Mouse (Mus musculus) erythroblast, embryonic 14.5 days (primary cell): ENCODE results near the gene Arhgap15. TPM values are rescaled to one million over a fixed set of nuclear protein-coding genes. Genes with fewer than 3 reads are reported as not detected.

Source experiments
- H3K27me3 ChIP-seq: 2 replicates; pipeline ENCODE4 v1.6.1; 2012; ENCODE audit warnings: inconsistent platforms; ENCODE audit not compliant: control insufficient read depth
- H3K36me3 ChIP-seq: 2 replicates; pipeline ENCODE4 v1.6.1; 2012; ENCODE audit warnings: mild to moderate bottlenecking, inconsistent platforms; ENCODE audit not compliant: control insufficient read depth
- H3K4me1 ChIP-seq: 2 replicates; pipeline ENCODE4 v1.6.1; 2012; ENCODE audit warnings: inconsistent platforms; ENCODE audit not compliant: control insufficient read depth
- H3K4me3 ChIP-seq: replicated peaks from 2 replicates; pipeline ENCODE3; 2012; ENCODE audit warnings: moderate library complexity, mild to moderate bottlenecking, inconsistent platforms
- H3K9me3 ChIP-seq: 2 replicates; pipeline ENCODE4 v1.6.1; 2012; ENCODE audit warnings: low read length, inconsistent platforms, mixed read lengths; ENCODE audit not compliant: control insufficient read depth
- GATA1 ChIP-seq: IDR thresholded peaks from 2 replicates; pipeline ENCODE4 v1.6.1; 2012; ENCODE audit warnings: low read length, inconsistent platforms, mixed read lengths
- TAL1 ChIP-seq: IDR thresholded peaks from 3 replicates; pipeline ENCODE4 v1.6.1; 2012; ENCODE audit warnings: low read length, inconsistent platforms, mixed read lengths
- polyA plus RNA-seq: library from polyadenylated mRNA; stranded (reverse); fragments of >175 nt; gene quantifications from 2 replicates; pipeline ENCODE4 v1.2.3, GENCODE M21; 2012

The Arhgap15 gene
- polyA plus RNA-seq, 1 experiment = 0.02 TPM

GRCm38 (mm10) chr2:44148550-44149100 lies 400.0 kb downstream of the Arhgap15 start:
- Histone ChIP-seq H3K4me1 (no peaks in the 10 kb centered on the region), H3K4me3 (no peak overlapping the region), H3K27me3 (no peaks in the 10 kb centered on the region), H3K9me3 (no peaks in the 10 kb centered on the region), H3K36me3 (no peaks in the 10 kb centered on the region)
- no peak for TF ChIP-seq TAL1
- TF ChIP-seq GATA1 = no peak

- Histone ChIP-seq H3K9me3 (no peaks in the 10 kb centered on the region), H3K36me3 (no peaks in the 10 kb centered on the region)
Measured at GRCm38 (mm10) chr2:44152301-44152700, 403.7 kb downstream of the Arhgap15 start.

GRCm38 (mm10) chr2:44160358-44160757 lies 411.7 kb downstream of the Arhgap15 start:
- Histone ChIP-seq H3K36me3 (no peaks in the 10 kb centered on the region), H3K9me3 (no peaks in the 10 kb centered on the region), H3K27me3 (no peaks in the 10 kb centered on the region), H3K4me1 (no peaks in the 10 kb centered on the region), H3K4me3 (no peak overlapping the region)
- TF ChIP-seq GATA1 = no peak
- TF ChIP-seq TAL1 = no peak

More at GRCm38 (mm10) chr2:44152301-44152700, 403.7 kb downstream of the Arhgap15 start:
- Histone ChIP-seq H3K4me3 (no peak overlapping the region), H3K27me3 (no peaks in the 10 kb centered on the region), H3K4me1 (no peaks in the 10 kb centered on the region)
- TF ChIP-seq TAL1 (no peak), GATA1 (no peak)

- Histone ChIP-seq H3K4me1 (no peaks in the 10 kb centered on the region), H3K4me3 (no peak overlapping the region), H3K36me3 (no peaks in the 10 kb centered on the region), H3K27me3 (no peaks in the 10 kb centered on the region), H3K9me3 (no peaks in the 10 kb centered on the region)
- no peak for TF ChIP-seq TAL1
- TF ChIP-seq GATA1 = no peak
Measured at GRCm38 (mm10) chr2:44165789-44166188, 417.2 kb downstream of the Arhgap15 start.

- H3K36me3 ChIP-seq = no peaks in the 10 kb centered on the region
- no peaks in the 10 kb centered on the region for H3K27me3 ChIP-seq
- H3K9me3 ChIP-seq = no peaks in the 10 kb centered on the region
- H3K4me1 ChIP-seq = no peaks in the 10 kb centered on the region
- TF ChIP-seq GATA1 (no peak), TAL1 (no peak)
- no peak overlapping the region for H3K4me3 ChIP-seq
Measured at GRCm38 (mm10) chr2:44166716-44167115, 418.1 kb downstream of the Arhgap15 start.

GRCm38 (mm10) chr2:44184476-44184875 lies 435.9 kb downstream of the Arhgap15 start:
- Histone ChIP-seq H3K9me3 (no peaks in the 10 kb centered on the region), H3K27me3 (no peaks in the 10 kb centered on the region), H3K4me3 (no peak overlapping the region), H3K4me1 (no peaks in the 10 kb centered on the region), H3K36me3 (no peaks in the 10 kb centered on the region)
- TF ChIP-seq TAL1 = no peak
- TF ChIP-seq GATA1 = no peak

GRCm38 (mm10) chr2:44190749-44191148 lies 442.1 kb downstream of the Arhgap15 start:
- H3K4me1 ChIP-seq = no peaks in the 10 kb centered on the region
- H3K9me3 ChIP-seq = no peaks in the 10 kb centered on the region
- H3K36me3 ChIP-seq = no peaks in the 10 kb centered on the region
- H3K4me3 ChIP-seq = no peak overlapping the region
- TF ChIP-seq GATA1 = no peak
- TF ChIP-seq TAL1 = no peak
- no peaks in the 10 kb centered on the region for H3K27me3 ChIP-seq

GRCm38 (mm10) chr2:44192058-44192457 lies 443.4 kb downstream of the Arhgap15 start:
- no peaks in the 10 kb centered on the region for H3K9me3 ChIP-seq
- H3K4me3 ChIP-seq = no peak overlapping the region
- no peak for TF ChIP-seq TAL1
- TF ChIP-seq GATA1 = no peak
- no peaks in the 10 kb centered on the region for H3K4me1 ChIP-seq
- H3K36me3 ChIP-seq = no peaks in the 10 kb centered on the region
- H3K27me3 ChIP-seq = no peaks in the 10 kb centered on the region

GRCm38 (mm10) chr2:44215506-44215905 lies 466.9 kb downstream of the Arhgap15 start:
- no peak overlapping the region for H3K4me3 ChIP-seq
- no peaks in the 10 kb centered on the region for H3K27me3 ChIP-seq
- no peaks in the 10 kb centered on the region for H3K9me3 ChIP-seq
- H3K4me1 ChIP-seq = no peaks in the 10 kb centered on the region
- no peaks in the 10 kb centered on the region for H3K36me3 ChIP-seq
- no peak for TF ChIP-seq GATA1

GRCm38 (mm10) chr2:44217811-44218210 lies 469.2 kb downstream of the Arhgap15 start:
- Histone ChIP-seq H3K4me1 (no peaks in the 10 kb centered on the region), H3K4me3 (no peak overlapping the region), H3K36me3 (no peaks in the 10 kb centered on the region), H3K27me3 (no peaks in the 10 kb centered on the region), H3K9me3 (no peaks in the 10 kb centered on the region)
- TF ChIP-seq TAL1 (no peak), GATA1 (no peak)
